Mouse (Mus musculus) lung, postnatal 10 days (tissue): Measurements from ENCODE around the gene Vmn1r143.
"Not testable (repeated sequence)": the region's sequence is repeated elsewhere in the genome, so short reads cannot be mapped to it uniquely, and the experiment has no call there.

Experiments used
- DNase-seq: peaks from one replicate; pipeline ENCODE4 v3.0.0; 2021

Gene Vmn1r143

GRCm38 (mm10) chr7:22189077-22189476 is at the start of gene Vmn1r143:
Gene Vmn1r143, plus strand, starts transcription at chr7:22189377.
- DNase-seq: not testable (repeated sequence)

- DNase-seq: not testable (repeated sequence)
These were observed 25.2 kb upstream of the Vmn1r143 start, which contains the start of gene Vmn1r142 for GRCm38 (mm10) chr7:22163935-22164334. Gene Vmn1r142, minus strand, starts transcription at chr7:22164035.

- DNase-seq: not testable (repeated sequence)
These were observed 12.0 kb downstream of the Vmn1r143 start, which contains the start of gene Gm8653 for GRCm38 (mm10) chr7:22201164-22201563. Gene Gm8653, minus strand, starts transcription at chr7:22201264.

- DNase-seq: not testable (repeated sequence)
These were observed 40.2 kb downstream of the Vmn1r143 start, which contains the start of gene Gm8453 for GRCm38 (mm10) chr7:22229384-22229783. Gene Gm8453, minus strand, starts transcription at chr7:22229484.
